Mouse (Mus musculus): ENCODE data around the gene Wars2. TPM values are rescaled to one million over a fixed set of nuclear protein-coding genes. Genes with fewer than 3 reads are reported as not detected.

Wars2 gene
- polyA plus RNA-seq, 1 experiment from 2014 or later: 17.9 TPM

- DNase-seq (ENCODE audit: low read depth, low spot score) (no peak), ATAC-seq (peak; percentile 45)
- ChIA-PET POLR2A (interaction anchor here (0.7 kb wide), 1 partner anchor 38 kb away, joined by 3 read pairs; no protein-coding TSS in a partner anchor), CTCF (interaction anchor here (0.9 to 1.4 kb wide), 2 partner anchors 20 to 24 kb away, joined by 3 to 4 read pairs; no protein-coding TSS in a partner anchor)
- H3K27me3 ChIP-seq: peaks cover 8% of the 10 kb centered on the region
- no peak for TF ChIP-seq CTCF (IDR thresholded peaks at IDR 0.05)
- in situ Hi-C loops (cut with MboI; ENCODE audit: low pct_unique_long_range_greater_than_20kb): no loop called here
Observed at GRCm38 (mm10) chr3:99253497-99254451, 112.9 kb downstream of the Wars2 start.

- ATAC-seq: no peak
- peaks cover 8% of the 10 kb centered on the region for H3K27me3 ChIP-seq
- no peak for DNase-seq (ENCODE audit: low read depth, low spot score)
- POLR2A ChIA-PET: no interaction called here
- TF ChIP-seq CTCF (IDR thresholded peaks at IDR 0.05): no peak
- in situ Hi-C loops (cut with MboI; ENCODE audit: low pct_unique_long_range_greater_than_20kb): no loop called here
- CTCF ChIA-PET: interaction anchor here (0.9 kb wide), 1 partner anchor 25 kb away, joined by 3 read pairs; no protein-coding TSS in a partner anchor
Observed at GRCm38 (mm10) chr3:99254559-99255151, 113.8 kb downstream of the Wars2 start.

- TF ChIP-seq CTCF (IDR thresholded peaks at IDR 0.05): no peak
- POLR2A ChIA-PET: no interaction called here
- H3K27me3 ChIP-seq: peaks cover 11% of the 10 kb centered on the region
- CTCF ChIA-PET: interaction anchor here (0.9 to 1.3 kb wide), 3 partner anchors 11 to 23 kb away, joined by 3 read pairs; no protein-coding TSS in a partner anchor
- DNase-seq (ENCODE audit: low read depth, low spot score): no peak
- in situ Hi-C loops (cut with MboI; ENCODE audit: low pct_unique_long_range_greater_than_20kb): no loop called here
- no peak for ATAC-seq
Observed at GRCm38 (mm10) chr3:99255411-99256365, 114.8 kb downstream of the Wars2 start.

GRCm38 (mm10) chr3:99256366-99256750, 115.5 kb downstream of the Wars2 start:
- no peak for TF ChIP-seq CTCF (IDR thresholded peaks at IDR 0.05)
- POLR2A ChIA-PET: no interaction called here
- ATAC-seq (no peak), DNase-seq (ENCODE audit: low read depth, low spot score) (no peak)
- in situ Hi-C loops (cut with MboI; ENCODE audit: low pct_unique_long_range_greater_than_20kb): no loop called here
- H3K27me3 ChIP-seq: peaks cover 11% of the 10 kb centered on the region
- CTCF ChIA-PET: interaction anchor here (1.2 to 1.3 kb wide), 2 partner anchors 22 to 23 kb away, joined by 3 read pairs; no protein-coding TSS in a partner anchor

GRCm38 (mm10) chr3:99256766-99257165, 115.9 kb downstream of the Wars2 start:
- ChIA-PET CTCF (no interaction called here), POLR2A (no interaction called here)
- in situ Hi-C loops (cut with MboI; ENCODE audit: low pct_unique_long_range_greater_than_20kb): no loop called here
- TF ChIP-seq CTCF (IDR thresholded peaks at IDR 0.05): no peak
- ATAC-seq (no peak), DNase-seq (ENCODE audit: low read depth, low spot score) (no peak)
- H3K27me3 ChIP-seq: peaks cover 11% of the 10 kb centered on the region

- CTCF ChIA-PET: interaction anchor here (1.5 kb wide), 1 partner anchor 13 kb away, joined by 3 read pairs; no protein-coding TSS in a partner anchor
- POLR2A ChIA-PET: no interaction called here
- no peak for DNase-seq (ENCODE audit: low read depth, low spot score)
- H3K27me3 ChIP-seq: peaks cover 10% of the 10 kb centered on the region
- in situ Hi-C loops (cut with MboI; ENCODE audit: low pct_unique_long_range_greater_than_20kb): no loop called here
- no peak for ATAC-seq
- no peak for TF ChIP-seq CTCF (IDR thresholded peaks at IDR 0.05)
Observed at GRCm38 (mm10) chr3:99257586-99258577, 117.0 kb downstream of the Wars2 start.

- ChIA-PET CTCF (no interaction called here), POLR2A (no interaction called here)
- in situ Hi-C loops (cut with MboI; ENCODE audit: low pct_unique_long_range_greater_than_20kb): no loop called here
- DNase-seq (ENCODE audit: low read depth, low spot score) (no peak), ATAC-seq (no peak)
- H3K27me3 ChIP-seq: peaks cover 4% of the 10 kb centered on the region
- no peak for TF ChIP-seq CTCF (IDR thresholded peaks at IDR 0.05)
Observed at GRCm38 (mm10) chr3:99259741-99260270, 118.9 kb downstream of the Wars2 start.

- POLR2A ChIA-PET: no interaction called here
- ATAC-seq (no peak), DNase-seq (ENCODE audit: low read depth, low spot score) (no peak)
- peaks cover 4% of the 10 kb centered on the region for H3K27me3 ChIP-seq
- in situ Hi-C loops (cut with MboI; ENCODE audit: low pct_unique_long_range_greater_than_20kb): no loop called here
- CTCF ChIA-PET: no interaction called here
- no peak for TF ChIP-seq CTCF (IDR thresholded peaks at IDR 0.05)
Observed at GRCm38 (mm10) chr3:99260395-99260794, 119.5 kb downstream of the Wars2 start.

GRCm38 (mm10) chr3:99261371-99261791, 120.5 kb downstream of the Wars2 start:
- peaks cover 4% of the 10 kb centered on the region for H3K27me3 ChIP-seq
- ChIA-PET CTCF (no interaction called here), POLR2A (no interaction called here)
- DNase-seq (ENCODE audit: low read depth, low spot score): no peak
- TF ChIP-seq CTCF (IDR thresholded peaks at IDR 0.05): no peak
- in situ Hi-C loops (cut with MboI; ENCODE audit: low pct_unique_long_range_greater_than_20kb): no loop called here
- ATAC-seq: no peak

Data from Patski (cell line).